Mouse (Mus musculus) E14TG2a.4 (cell line): ENCODE data around the gene Pex19.

Experiments used
- CTCF ChIP-seq: conservative IDR thresholded peaks from 2 replicates; pipeline ENCODE4 v1.5.1; 2014; ENCODE audit warnings: low read length
- NANOG ChIP-seq: IDR thresholded peaks from 2 replicates; pipeline ENCODE4 v1.6.1; 2014; ENCODE audit warnings: borderline replicate concordance, low read length, mixed read lengths

GRCm38 (mm10) chr1:172126376-172127347 is at the start of gene Pex19:
- TF ChIP-seq CTCF (no peak), NANOG (no peak)
